Mouse (Mus musculus) megakaryocyte, embryonic 14.5 days (primary cell): ENCODE data around the gene Ptger1.

Experiments
- FLI1 ChIP-seq: IDR thresholded peaks from 2 replicates; pipeline ENCODE4 v1.6.1; 2012; ENCODE audit warnings: low read length, inconsistent platforms, mixed read lengths
- GATA1 ChIP-seq: IDR thresholded peaks from 3 replicates; pipeline ENCODE4 v1.6.1; 2012; ENCODE audit warnings: mixed read lengths, low read length, inconsistent platforms, borderline replicate concordance

GRCm38 (mm10) chr8:83719048-83719447 lies 52.6 kb downstream of the Ptger1 start:
- no peak for TF ChIP-seq GATA1
- TF ChIP-seq FLI1, result no peak
